Mouse (Mus musculus) midbrain, embryonic 14.5 days (tissue): ENCODE data around the gene Slc7a8. TPM values are rescaled to one million over a fixed set of nuclear protein-coding genes. Genes with fewer than 3 reads are reported as not detected.

Experiments used
- ATAC-seq: fragments of 200-750 bp; cut with Nextera tagmentation; 2 replicates; pipeline ENCODE4 v1.8.0; 2017; ENCODE audit warnings: moderate number of reproducible peaks, moderate library complexity; ENCODE audit not compliant: low FRiP score, low TSS enrichment
- DNase-seq: peaks from one replicate; pipeline ENCODE4 v3.0.0-alpha.2; 2015
- H3K27ac ChIP-seq: fragments of 300-500 bp; sonication (generic); replicated peaks from 2 replicates; pipeline ENCODE4 v1.5.1; 2014; ENCODE audit warnings: mild to moderate bottlenecking, low read depth, low read length, moderate library complexity
- H3K27me3 ChIP-seq: fragments of 300-500 bp; sonication (generic); 2 replicates; pipeline ENCODE4 v1.6.1; 2014; ENCODE audit warnings: low read length, control low read depth, mixed read lengths; ENCODE audit not compliant: control insufficient read depth, insufficient read depth
- H3K36me3 ChIP-seq: fragments of 300-500 bp; sonication (generic); 2 replicates; pipeline ENCODE4 v1.6.1; 2014; ENCODE audit warnings: low read length, control low read depth; ENCODE audit not compliant: control insufficient read depth, insufficient read depth
- H3K4me1 ChIP-seq: fragments of 300-500 bp; sonication (generic); 2 replicates; pipeline ENCODE4 v1.6.1; 2014; ENCODE audit warnings: mild to moderate bottlenecking, antibody characterized with exemption, low read length, control low read depth; ENCODE audit not compliant: control insufficient read depth, insufficient read depth
- H3K4me2 ChIP-seq: fragments of 300-500 bp; sonication (generic); 2 replicates; pipeline ENCODE4 v1.6.1; 2014; ENCODE audit warnings: mild to moderate bottlenecking, low read length, moderate library complexity
- H3K4me3 ChIP-seq: fragments of 300-500 bp; sonication (generic); replicated peaks from 2 replicates; pipeline ENCODE4 v1.5.1; 2014; ENCODE audit warnings: low read depth, low read length
- H3K9ac ChIP-seq: fragments of 300-500 bp; sonication (generic); replicated peaks from 2 replicates; pipeline ENCODE4 v1.6.1; 2014; ENCODE audit warnings: mild to moderate bottlenecking, low read length, moderate library complexity
- H3K9me3 ChIP-seq: fragments of 300-500 bp; sonication (generic); 2 replicates; pipeline ENCODE4 v1.6.1; 2016; ENCODE audit warnings: low read length, control low read depth, mixed read lengths; ENCODE audit not compliant: control insufficient read depth
- WGBS: fragments of 180-500 bp; shearing (Covaris S2); extraction: QIAGEN DNeasy Blood & Tissue Kit; methylation state at CpG from one replicate; pipeline ENCODE4 v1.1.7; 2014; 5-methylcytosine and 5-hydroxymethylcytosine counted together
- polyA plus RNA-seq: library from polyadenylated mRNA; unstranded; fragments of >200 nt; fragmentation: Nextera tagmentation; extraction: Ambion mirVana; gene quantifications from 2 replicates; pipeline ENCODE4 v1.2.1, GENCODE M21; 2014

Slc7a8 gene
- polyA plus RNA-seq, 1 experiment from 2014 or later, result 7.6 TPM

GRCm38 (mm10) chr14:54712074-54712473 lies 69.7 kb downstream of the Slc7a8 start, which contains the start of gene Cebpe:
TSS of gene Cebpe (minus strand) at chr14:54712174.
- WGBS, result 90% methylated on average over 7 of the region's 7 CpGs
- no peak for DNase-seq

GRCm38 (mm10) chr14:54709054-54709453 lies 72.7 kb downstream of the Slc7a8 start:
- Histone ChIP-seq H3K36me3 (no peaks in the 10 kb centered on the region), H3K4me3 (no peak overlapping the region), H3K4me1 (no peaks in the 10 kb centered on the region), H3K27ac (no peak overlapping the region), H3K9ac (no peak overlapping the region), H3K27me3 (no peaks in the 10 kb centered on the region), H3K4me2 (no peak overlapping the region), H3K9me3 (no peaks in the 10 kb centered on the region)
- DNase-seq, result no peak
- WGBS, result 87% methylated on average over 9 of the region's 9 CpGs
- ATAC-seq, result no peak

More at GRCm38 (mm10) chr14:54712074-54712473, 69.7 kb downstream of the Slc7a8 start, which contains the start of gene Cebpe:
- H3K27ac ChIP-seq, result no peak within 1 kb of the TSS
- ATAC-seq, result no peak
- no peaks in the 10 kb centered on the region for H3K4me1 ChIP-seq
- no peaks in the 10 kb centered on the region for H3K36me3 ChIP-seq
- no peak within 1 kb of the TSS for H3K4me3 ChIP-seq
- H3K9ac ChIP-seq, result no peak within 1 kb of the TSS
- no peak within 1 kb of the TSS for H3K4me2 ChIP-seq
- H3K27me3 ChIP-seq, result no peaks in the 10 kb centered on the region
- H3K9me3 ChIP-seq, result no peaks in the 10 kb centered on the region

GRCm38 (mm10) chr14:54706589-54707320 lies 75.0 kb downstream of the Slc7a8 start:
- Histone ChIP-seq H3K4me1 (no peaks in the 10 kb centered on the region), H3K36me3 (no peaks in the 10 kb centered on the region), H3K9me3 (no peaks in the 10 kb centered on the region), H3K9ac (no peak overlapping the region), H3K4me2 (no peak overlapping the region), H3K4me3 (no peak overlapping the region), H3K27ac (no peak overlapping the region), H3K27me3 (no peaks in the 10 kb centered on the region)
- DNase-seq (no peak), ATAC-seq (no peak)
- WGBS, result 50% methylated on average over 17 of the region's 17 CpGs

GRCm38 (mm10) chr14:54705844-54706243 lies 75.9 kb downstream of the Slc7a8 start:
- Histone ChIP-seq H3K9me3 (no peaks in the 10 kb centered on the region), H3K27ac (no peak overlapping the region), H3K27me3 (no peaks in the 10 kb centered on the region), H3K4me1 (no peaks in the 10 kb centered on the region), H3K4me2 (no peak overlapping the region), H3K4me3 (no peak overlapping the region), H3K9ac (no peak overlapping the region), H3K36me3 (no peaks in the 10 kb centered on the region)
- DNase-seq, result no peak
- WGBS, result 64% methylated on average over 5 of the region's 5 CpGs
- no peak for ATAC-seq

- Histone ChIP-seq H3K4me1 (no peaks in the 10 kb centered on the region), H3K9me3 (no peaks in the 10 kb centered on the region), H3K4me2 (no peak overlapping the region), H3K27ac (no peak overlapping the region), H3K27me3 (no peaks in the 10 kb centered on the region), H3K9ac (no peak overlapping the region), H3K4me3 (no peak overlapping the region), H3K36me3 (no peaks in the 10 kb centered on the region)
- ATAC-seq (no peak), DNase-seq (no peak)
- 73% methylated on average over 10 of the region's 10 CpGs for WGBS
These were observed 78.5 kb downstream of the Slc7a8 start for GRCm38 (mm10) chr14:54703207-54703606.

- no peaks in the 10 kb centered on the region for H3K9me3 ChIP-seq
- no peak overlapping the region for H3K4me3 ChIP-seq
- no peak overlapping the region for H3K9ac ChIP-seq
- no peak for ATAC-seq
- no peaks in the 10 kb centered on the region for H3K27me3 ChIP-seq
- no peaks in the 10 kb centered on the region for H3K36me3 ChIP-seq
- peak; percentile 82 for DNase-seq
- no peak overlapping the region for H3K27ac ChIP-seq
- H3K4me2 ChIP-seq, result no peak overlapping the region
- H3K4me1 ChIP-seq, result no peaks in the 10 kb centered on the region
- WGBS, result 18% methylated on average over 6 of the region's 6 CpGs
These were observed 80.4 kb downstream of the Slc7a8 start for GRCm38 (mm10) chr14:54701298-54701697.

- 58% methylated on average over 3 of the region's 3 CpGs for WGBS
- H3K4me2 ChIP-seq, result no peak overlapping the region
- no peaks in the 10 kb centered on the region for H3K27me3 ChIP-seq
- ATAC-seq (no peak), DNase-seq (no peak)
- H3K4me1 ChIP-seq, result no peaks in the 10 kb centered on the region
- H3K27ac ChIP-seq, result no peak overlapping the region
- no peak overlapping the region for H3K9ac ChIP-seq
- no peaks in the 10 kb centered on the region for H3K36me3 ChIP-seq
- H3K4me3 ChIP-seq, result no peak overlapping the region
- no peaks in the 10 kb centered on the region for H3K9me3 ChIP-seq
These were observed 82.2 kb downstream of the Slc7a8 start for GRCm38 (mm10) chr14:54699586-54699985.

- Histone ChIP-seq H3K36me3 (no peaks in the 10 kb centered on the region; the same call in 1 of the 2 replicates), H3K9me3 (no peaks in the 10 kb centered on the region), H3K27me3 (no peaks in the 10 kb centered on the region), H3K4me2 (no peak within 1 kb of the TSS), H3K4me3 (no peak within 1 kb of the TSS), H3K9ac (no peak within 1 kb of the TSS), H3K27ac (no peak within 1 kb of the TSS), H3K4me1 (no peaks in the 10 kb centered on the region)
- DNase-seq (no peak), ATAC-seq (no peak)
- WGBS, result 83% methylated on average over 4 of the region's 4 CpGs
These were observed 83.0 kb downstream of the Slc7a8 start, which contains the start of gene Gm29776 for GRCm38 (mm10) chr14:54698733-54699132. TSS of gene Gm29776 (minus strand) at chr14:54698833.

GRCm38 (mm10) chr14:54696752-54697151 lies 85.0 kb downstream of the Slc7a8 start:
- no peak overlapping the region for H3K9ac ChIP-seq
- WGBS, result 93% methylated on average over 4 of the region's 4 CpGs
- no peaks in the 10 kb centered on the region for H3K9me3 ChIP-seq
- no peak for DNase-seq
- H3K4me3 ChIP-seq, result no peak overlapping the region
- no peak overlapping the region for H3K4me2 ChIP-seq
- H3K27ac ChIP-seq, result no peak overlapping the region
- peaks cover 12% of the 10 kb centered on the region for H3K36me3 ChIP-seq
- no peaks in the 10 kb centered on the region for H3K4me1 ChIP-seq
- ATAC-seq, result no peak
- no peaks in the 10 kb centered on the region for H3K27me3 ChIP-seq
